Mouse (Mus musculus) midbrain, embryonic 10.5 days (tissue): ENCODE measurements around the gene Tor1aip2. TPM values are rescaled to one million over a fixed set of nuclear protein-coding genes. Genes with fewer than 3 reads are reported as not detected.
A peak's percentile ranks its signal among the peaks of the same experiment; 100 is the strongest.

Experiments used
- DNase-seq: peaks from one replicate; pipeline ENCODE4 v3.0.0-alpha.2; 2017; ENCODE audit warnings: low spot score
- H3K27ac ChIP-seq: fragments of 300-500 bp; sonication (generic); replicated peaks from 2 replicates; pipeline ENCODE4 v1.5.1; 2016; ENCODE audit warnings: mild to moderate bottlenecking
- H3K27me3 ChIP-seq: fragments of 300-500 bp; sonication (generic); 2 replicates; pipeline ENCODE4 v1.6.1; 2016; ENCODE audit warnings: low read depth, mild to moderate bottlenecking; ENCODE audit not compliant: poor library complexity, severe bottlenecking
- H3K36me3 ChIP-seq: fragments of 300-500 bp; sonication (generic); 2 replicates; pipeline ENCODE4 v1.6.1; 2016; ENCODE audit warnings: mild to moderate bottlenecking, moderate library complexity
- H3K4me1 ChIP-seq: fragments of 300-500 bp; sonication (generic); 2 replicates; pipeline ENCODE4 v1.6.1; 2016
- H3K4me3 ChIP-seq: fragments of 300-500 bp; sonication (generic); 2 replicates; pipeline ENCODE4 v1.5.1; 2016; ENCODE audit warnings: mild to moderate bottlenecking, moderate library complexity
- H3K9me3 ChIP-seq: fragments of 300-500 bp; sonication (generic); replicated peaks from 2 replicates; pipeline ENCODE4 v1.6.1; 2016; ENCODE audit warnings: mild to moderate bottlenecking
- WGBS: fragments of 180-500 bp; shearing (Covaris S2); methylation state at CpG from one replicate; pipeline ENCODE4 v1.1.7; 2016; 5-methylcytosine and 5-hydroxymethylcytosine counted together
- polyA plus RNA-seq: library from polyadenylated mRNA; unstranded; fragments of >200 nt; fragmentation: Nextera tagmentation; extraction: Ambion mirVana; gene quantifications from 2 replicates; pipeline ENCODE4 v1.2.1, GENCODE M21; 2016

Gene Tor1aip2
- polyA plus RNA-seq, 1 experiment from 2014 or later: 107 TPM

DNA sequence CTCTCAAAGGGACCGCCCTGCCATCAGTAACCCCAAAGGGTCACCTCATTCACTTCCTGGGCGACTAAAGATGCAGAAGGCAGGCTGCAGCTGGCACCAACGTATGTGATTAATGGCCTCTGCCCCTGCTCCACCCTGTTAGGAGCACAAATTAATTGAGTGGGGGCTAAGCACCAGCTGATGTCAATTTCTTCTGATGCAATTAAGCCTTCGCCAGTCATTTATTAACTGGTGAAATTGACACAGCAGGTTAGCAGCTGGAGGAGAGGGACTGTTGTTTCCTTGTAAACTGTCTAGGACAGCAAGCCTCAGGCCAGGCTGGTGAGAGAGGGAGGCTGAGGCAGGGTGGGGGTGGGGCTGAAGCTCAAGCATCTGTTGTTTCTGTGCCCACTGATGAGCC, 54.8 kb downstream of the Tor1aip2 start:
- H3K27me3 ChIP-seq: no peaks in the 10 kb centered on the region
- H3K36me3 ChIP-seq: no peaks in the 10 kb centered on the region
- WGBS: 66% methylated on average over 4 of the region's 4 CpGs
- H3K9me3 ChIP-seq: no peaks in the 10 kb centered on the region
- DNase-seq: no peak
- H3K27ac ChIP-seq: no peak overlapping the region
- peaks cover 6% of the 10 kb centered on the region for H3K4me1 ChIP-seq
- H3K4me3 ChIP-seq: no peak overlapping the region

DNA sequence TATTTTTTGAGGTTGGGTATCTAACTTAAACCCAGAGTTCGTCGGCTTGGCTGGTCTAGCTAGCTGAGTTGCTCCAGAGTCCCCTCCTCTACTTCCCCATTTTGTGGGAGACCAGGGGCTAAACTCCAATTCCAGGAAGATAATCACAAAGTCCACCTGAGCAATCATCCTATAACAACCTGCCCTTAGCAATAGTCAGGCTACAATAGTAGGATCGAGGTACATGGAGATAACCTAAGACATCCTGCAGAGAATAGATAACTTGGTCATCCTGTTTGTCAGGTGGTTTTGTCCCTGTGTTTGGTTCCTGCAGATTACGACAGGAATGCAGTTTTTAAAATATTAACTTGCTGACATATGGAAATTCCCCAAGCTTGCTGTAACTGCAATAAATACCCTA, 56.6 kb downstream of the Tor1aip2 start:
- Histone ChIP-seq H3K9me3 (no peaks in the 10 kb centered on the region), H3K27ac (no peak overlapping the region), H3K36me3 (no peaks in the 10 kb centered on the region), H3K4me1 (peaks cover 6% of the 10 kb centered on the region), H3K27me3 (no peaks in the 10 kb centered on the region), H3K4me3 (no peak overlapping the region)
- DNase-seq: no peak
- 83% methylated on average over 4 of the region's 4 CpGs for WGBS

DNA sequence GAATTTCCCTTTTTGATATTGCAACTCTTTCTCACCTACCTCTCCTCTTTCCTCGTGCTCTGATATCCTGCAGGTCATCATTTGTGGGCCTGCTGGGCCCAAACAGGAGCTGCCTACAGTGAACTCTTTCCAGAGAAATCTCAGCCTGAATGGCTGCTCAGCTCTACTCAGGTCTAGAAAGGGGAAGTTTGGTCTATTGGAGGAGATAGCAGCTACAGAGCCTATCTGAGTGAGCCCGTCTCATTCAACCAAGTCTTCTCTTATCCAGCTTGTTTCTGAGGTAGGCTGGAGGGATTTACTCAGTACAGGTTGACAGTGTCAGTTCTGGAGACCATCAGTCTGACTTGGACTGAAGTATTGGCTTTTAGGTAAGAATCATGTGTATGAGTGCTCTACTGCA, 68.6 kb downstream of the Tor1aip2 start:
- Histone ChIP-seq H3K4me1 (peaks cover 5% of the 10 kb centered on the region), H3K36me3 (no peaks in the 10 kb centered on the region), H3K27me3 (no peaks in the 10 kb centered on the region), H3K27ac (no peak overlapping the region), H3K9me3 (peaks cover 13% of the 10 kb centered on the region; the same call in 1 of the 2 replicates), H3K4me3 (no peak overlapping the region)
- no peak for DNase-seq
- WGBS: 93% methylated on average over 2 of the region's 2 CpGs

DNA sequence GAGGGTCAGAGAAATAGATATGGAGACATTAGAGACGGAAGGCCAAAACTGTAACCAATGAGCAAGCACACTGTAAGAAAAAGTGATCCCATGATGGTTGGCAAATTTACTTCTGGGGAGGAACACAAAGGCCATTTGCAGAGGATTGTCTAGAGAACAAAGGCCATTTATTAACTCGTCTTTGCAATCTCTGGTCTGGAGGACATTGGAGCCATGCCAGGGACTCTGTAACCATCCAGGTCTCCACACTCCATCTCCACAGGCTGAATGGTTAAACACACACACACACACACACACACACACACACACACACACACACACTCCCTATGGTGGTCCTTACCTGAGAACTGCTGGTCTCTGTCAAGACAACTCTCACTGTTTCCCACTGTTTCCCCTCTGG, 70.2 kb downstream of the Tor1aip2 start:
- no peak for DNase-seq
- no peaks in the 10 kb centered on the region for H3K36me3 ChIP-seq
- WGBS: 84% methylated on average over 2 of the region's 2 CpGs
- no peak overlapping the region for H3K27ac ChIP-seq
- H3K27me3 ChIP-seq: no peaks in the 10 kb centered on the region
- peaks cover 13% of the 10 kb centered on the region; the same call in 1 of the 2 replicates for H3K9me3 ChIP-seq
- peaks cover 9% of the 10 kb centered on the region for H3K4me1 ChIP-seq
- no peak overlapping the region for H3K4me3 ChIP-seq

DNA sequence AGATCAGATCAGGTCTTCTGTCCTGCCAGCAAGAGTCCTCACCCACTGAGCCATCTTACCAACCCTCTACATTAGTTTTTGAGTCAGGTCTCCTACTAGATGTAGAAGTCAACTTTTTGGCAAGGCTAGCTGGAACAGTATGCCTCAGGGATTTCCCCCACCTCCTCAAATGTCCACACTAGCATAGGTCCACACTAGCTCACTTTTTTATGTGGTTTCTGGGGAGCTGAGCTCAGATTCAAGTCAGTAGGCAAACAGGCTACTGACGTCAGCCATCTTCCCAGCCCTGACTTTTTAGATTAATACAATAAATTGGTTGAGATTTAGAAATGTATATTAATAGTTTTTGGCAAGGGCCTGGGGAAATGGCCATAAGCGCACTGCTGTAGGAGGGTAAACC, 72.2 kb downstream of the Tor1aip2 start:
- H3K9me3 ChIP-seq: no peaks in the 10 kb centered on the region; the same call in 1 of the 2 replicates
- H3K4me3 ChIP-seq: no peak overlapping the region
- WGBS: 94% methylated on average over 2 of the region's 2 CpGs
- no peak for DNase-seq
- H3K27me3 ChIP-seq: no peaks in the 10 kb centered on the region
- H3K27ac ChIP-seq: no peak overlapping the region
- H3K4me1 ChIP-seq: peaks cover 16% of the 10 kb centered on the region
- H3K36me3 ChIP-seq: no peaks in the 10 kb centered on the region

DNA sequence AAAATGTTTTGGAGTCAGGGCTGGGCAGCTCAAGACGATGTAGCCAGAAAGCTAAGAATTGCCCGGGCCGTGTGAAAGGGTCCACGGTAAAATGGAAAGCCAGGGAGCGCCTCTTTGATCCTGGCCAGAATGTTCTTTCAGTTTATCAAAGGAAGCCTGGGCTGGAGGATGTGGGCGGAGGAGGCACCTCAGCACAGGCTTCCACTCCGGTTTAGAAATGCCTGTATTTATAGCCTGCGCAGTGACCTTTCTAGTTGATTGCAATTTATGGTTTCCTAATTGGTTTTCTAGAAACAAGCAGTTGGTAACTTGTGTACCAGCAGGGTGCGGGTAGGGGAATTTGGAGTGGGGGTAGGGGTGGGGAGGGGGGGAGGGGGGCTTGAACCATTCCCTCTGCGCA, 73.2 kb downstream of the Tor1aip2 start:
- DNase-seq: no peak
- Histone ChIP-seq H3K4me3 (no peak overlapping the region), H3K36me3 (no peaks in the 10 kb centered on the region), H3K27ac (0 out of 2 replicates have a peak overlapping the region, but pooled peaks have one; percentile 10), H3K27me3 (no peaks in the 10 kb centered on the region), H3K9me3 (no peaks in the 10 kb centered on the region; the same call in 1 of the 2 replicates), H3K4me1 (peaks cover 16% of the 10 kb centered on the region)
- 51% methylated on average over 10 of the region's 10 CpGs for WGBS

DNA sequence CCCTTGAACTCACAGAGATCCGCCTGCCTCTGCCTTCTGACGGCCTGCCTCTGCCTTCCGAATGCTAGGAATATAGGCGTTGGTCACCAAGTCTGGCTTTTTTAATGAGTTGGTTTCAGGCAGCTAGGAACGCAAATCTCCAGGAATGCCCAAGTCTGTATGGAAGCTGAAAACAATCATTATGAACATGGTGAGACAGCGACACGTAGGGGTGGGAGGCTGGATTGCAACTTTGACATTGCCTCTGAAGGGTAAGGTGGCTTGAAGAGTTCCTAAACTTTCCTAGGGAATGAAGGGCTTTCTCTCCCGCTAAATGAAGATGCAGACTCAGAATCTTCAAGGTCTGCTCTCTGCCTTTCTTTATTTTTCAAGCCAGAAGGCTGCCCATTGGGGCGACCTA, 75.9 kb downstream of the Tor1aip2 start:
- Histone ChIP-seq H3K27me3 (no peaks in the 10 kb centered on the region), H3K4me3 (no peak overlapping the region), H3K4me1 (peaks cover 30% of the 10 kb centered on the region), H3K36me3 (no peaks in the 10 kb centered on the region), H3K27ac (no peak overlapping the region), H3K9me3 (no peaks in the 10 kb centered on the region)
- WGBS: 75% methylated on average over 9 of the region's 9 CpGs
- no peak for DNase-seq

DNA sequence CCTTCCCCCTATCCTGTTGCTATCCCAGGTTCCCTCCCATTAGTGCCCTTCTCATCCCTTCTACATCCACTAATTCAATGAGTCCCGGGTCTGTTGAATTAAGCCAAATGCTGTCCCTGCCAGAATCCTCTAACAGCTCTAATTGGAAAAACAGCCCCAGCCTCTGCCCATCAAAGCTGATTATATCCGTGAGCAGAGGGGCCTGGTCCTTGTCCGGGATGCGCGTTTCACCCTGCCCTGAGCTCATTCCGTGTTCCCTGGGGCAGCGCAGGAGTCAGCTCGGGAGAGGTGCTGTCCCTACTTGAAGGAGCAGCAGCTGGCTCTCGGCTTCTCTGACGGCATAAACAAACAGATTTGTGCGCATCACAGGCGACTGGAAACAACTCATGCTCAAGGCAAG, 76.5 kb downstream of the Tor1aip2 start:
- no peaks in the 10 kb centered on the region for H3K9me3 ChIP-seq
- DNase-seq: no peak
- WGBS: 37% methylated on average over 12 of the region's 12 CpGs
- 0 out of 2 replicates have a peak overlapping the region, but pooled peaks have one; percentile 23 for H3K27ac ChIP-seq
- peak overlapping the region; percentile 14; the same call in 1 of the 2 replicates for H3K4me3 ChIP-seq
- H3K27me3 ChIP-seq: no peaks in the 10 kb centered on the region
- no peaks in the 10 kb centered on the region for H3K36me3 ChIP-seq
- peaks cover 30% of the 10 kb centered on the region for H3K4me1 ChIP-seq

DNA sequence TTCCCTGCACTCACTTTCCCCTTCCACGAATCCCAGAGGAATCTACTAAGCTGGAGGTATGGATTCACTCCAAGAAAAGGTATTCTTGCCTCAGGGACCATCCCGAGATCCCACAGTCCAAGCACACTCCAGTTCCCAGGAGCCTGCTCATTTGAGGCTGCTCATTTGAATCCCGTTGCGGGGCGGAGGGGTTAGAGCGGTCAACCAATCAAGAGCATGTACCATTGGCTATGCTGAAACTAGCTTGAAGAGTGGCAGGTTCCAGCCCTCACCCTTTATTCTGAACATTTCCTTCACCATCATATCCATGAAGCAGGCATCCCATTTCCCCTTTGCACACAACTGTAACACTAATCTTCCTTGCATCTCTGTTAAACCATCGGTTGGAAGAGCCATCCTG, 76.9 kb downstream of the Tor1aip2 start:
- H3K27ac ChIP-seq: 0 out of 2 replicates have a peak overlapping the region, but pooled peaks have one; percentile 23
- peak overlapping the region; percentile 14; the same call in 1 of the 2 replicates for H3K4me3 ChIP-seq
- peaks cover 30% of the 10 kb centered on the region for H3K4me1 ChIP-seq
- no peaks in the 10 kb centered on the region for H3K36me3 ChIP-seq
- 65% methylated on average over 7 of the region's 7 CpGs for WGBS
- no peaks in the 10 kb centered on the region for H3K27me3 ChIP-seq
- DNase-seq: no peak
- H3K9me3 ChIP-seq: no peaks in the 10 kb centered on the region

DNA sequence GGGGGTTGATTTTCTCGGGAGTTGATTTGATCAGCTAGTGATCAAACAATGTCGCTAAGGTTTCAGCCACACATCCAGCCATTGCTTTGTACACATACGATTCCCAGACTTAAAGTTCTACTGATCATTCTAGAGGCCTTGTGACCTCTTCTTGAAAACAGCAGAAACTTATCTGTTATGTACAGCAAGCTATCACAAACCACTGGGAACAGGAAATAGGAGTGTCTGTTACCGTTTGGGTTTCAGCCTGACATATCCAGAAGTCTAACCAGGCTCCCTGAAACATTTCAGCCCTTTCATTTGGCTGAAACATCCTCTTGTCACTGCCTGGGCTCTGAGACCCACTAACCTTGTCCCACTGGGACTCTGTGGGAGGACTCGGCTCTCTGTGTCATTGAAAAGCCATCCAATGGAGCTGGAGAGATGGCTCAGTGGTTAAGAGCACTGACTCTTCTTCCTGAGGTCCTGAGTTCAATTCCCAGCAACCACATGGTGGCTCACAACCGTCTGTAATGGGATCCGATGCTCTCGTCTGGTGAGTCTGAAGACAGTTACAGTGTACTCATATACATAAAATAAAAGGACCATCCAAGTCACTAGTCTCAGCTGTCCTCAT, 78.8 kb downstream of the Tor1aip2 start:
- Histone ChIP-seq H3K27me3 (no peaks in the 10 kb centered on the region), H3K27ac (no peak overlapping the region), H3K9me3 (no peaks in the 10 kb centered on the region), H3K4me1 (peaks cover 23% of the 10 kb centered on the region), H3K4me3 (no peak overlapping the region), H3K36me3 (no peaks in the 10 kb centered on the region)
- WGBS: 87% methylated on average over 8 of the region's 8 CpGs
- no peak for DNase-seq

DNA sequence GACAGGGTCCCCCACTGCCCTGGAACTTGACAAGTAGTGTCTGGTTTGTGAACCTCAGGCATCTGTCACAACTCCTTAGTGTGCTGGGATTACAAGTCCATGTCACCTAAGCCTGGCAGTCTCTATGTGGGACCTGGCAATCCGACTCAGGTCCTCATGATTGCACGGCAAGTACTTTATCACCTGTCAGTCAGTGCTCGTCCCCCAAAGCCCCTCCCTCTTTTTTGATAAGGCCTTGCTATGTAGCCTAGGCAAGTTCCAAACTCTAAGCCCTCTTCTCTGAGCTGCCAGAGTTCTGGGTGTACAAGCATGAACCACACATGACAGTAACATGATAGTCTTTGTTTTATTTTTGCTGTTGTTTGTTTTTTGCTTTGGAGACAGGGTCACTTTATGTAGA, 81.6 kb downstream of the Tor1aip2 start:
- DNase-seq: no peak
- no peaks in the 10 kb centered on the region for H3K9me3 ChIP-seq
- H3K27me3 ChIP-seq: no peaks in the 10 kb centered on the region
- 80% methylated on average over 3 of the region's 3 CpGs for WGBS
- H3K36me3 ChIP-seq: no peaks in the 10 kb centered on the region
- H3K4me1 ChIP-seq: peaks cover 18% of the 10 kb centered on the region
- no peak overlapping the region for H3K4me3 ChIP-seq
- H3K27ac ChIP-seq: no peak overlapping the region
